Mouse (Mus musculus): ENCODE data around the gene Vmn2r37.
"Not testable (repeated sequence)": the region's sequence is repeated elsewhere in the genome, so short reads cannot be mapped to it uniquely, and the experiment has no call there.

The Vmn2r37 gene

GRCm38 (mm10) chr7:9223553-9223952, at the start of gene Vmn2r37:
TSS of gene Vmn2r37 (minus strand) at chr7:9223653.
- not testable (repeated sequence) for ATAC-seq (ENCODE audit: insufficient number of reproducible peaks, low FRiP score, low TSS enrichment)
